Mouse (Mus musculus): ENCODE data around the gene Mpzl2. TPM values are rescaled to one million over a fixed set of nuclear protein-coding genes. Genes with fewer than 3 reads are reported as not detected.

The Mpzl2 gene
- polyA plus RNA-seq, 1 experiment from 2014 or later, result 11.6 TPM

GRCm38 (mm10) chr9:45055082-45055713, 15.6 kb downstream of the Mpzl2 start, which contains the start of gene Mpzl3:
TSS of gene Mpzl3 (plus strand) at chr9:45055186.
- Histone ChIP-seq H3K4me1 (ENCODE audit: control insufficient read depth, insufficient read depth, low read length) (no peaks in the 10 kb centered on the region), H3K9ac (ENCODE audit: low read length) (peak within 1 kb of the TSS; percentile 70), H3K4me2 (ENCODE audit: low read depth, severe bottlenecking) (peak within 1 kb of the TSS; percentile 55), H3K36me3 (ENCODE audit: control insufficient read depth, insufficient read depth, low read length) (no peaks in the 10 kb centered on the region), H3K27ac (replicated peaks; ENCODE audit: low read depth, low read length) (peak within 1 kb of the TSS; percentile 72), H3K4me3 (ENCODE audit: low read depth, low read length) (peak within 1 kb of the TSS; percentile 46), H3K27me3 (ENCODE audit: control insufficient read depth, insufficient read depth, low read length) (no peaks in the 10 kb centered on the region), H3K9me3 (ENCODE audit: control insufficient read depth, low read length) (no peaks in the 10 kb centered on the region)
- ATAC-seq (ENCODE audit: insufficient number of reproducible peaks, low FRiP score, low TSS enrichment, low read depth) (peak; percentile 92), DNase-seq (ENCODE audit: low spot score) (peak; percentile 93)
- WGBS, result under 1% methylated on average over 33 of the region's 33 CpGs

GRCm38 (mm10) chr9:45058304-45058940, 18.8 kb downstream of the Mpzl2 start:
- no peak overlapping the region for H3K9ac ChIP-seq (ENCODE audit: low read length)
- DNase-seq (ENCODE audit: low spot score) (no peak), ATAC-seq (ENCODE audit: insufficient number of reproducible peaks, low FRiP score, low TSS enrichment, low read depth) (no peak)
- H3K27ac ChIP-seq (replicated peaks; ENCODE audit: low read depth, low read length), result no peak overlapping the region
- no peak overlapping the region for H3K4me3 ChIP-seq (ENCODE audit: low read depth, low read length)
- H3K4me1 ChIP-seq (ENCODE audit: control insufficient read depth, insufficient read depth, low read length), result no peaks in the 10 kb centered on the region
- H3K4me2 ChIP-seq (ENCODE audit: low read depth, severe bottlenecking), result no peak overlapping the region
- no peaks in the 10 kb centered on the region for H3K27me3 ChIP-seq (ENCODE audit: control insufficient read depth, insufficient read depth, low read length)
- no peaks in the 10 kb centered on the region for H3K9me3 ChIP-seq (ENCODE audit: control insufficient read depth, low read length)
- WGBS, result 19% methylated on average over 5 of the region's 5 CpGs
- H3K36me3 ChIP-seq (ENCODE audit: control insufficient read depth, insufficient read depth, low read length), result no peaks in the 10 kb centered on the region

GRCm38 (mm10) chr9:45060151-45060550, 20.6 kb downstream of the Mpzl2 start:
- 37% methylated on average over 7 of the region's 7 CpGs for WGBS
- no peak for DNase-seq (ENCODE audit: low spot score)
- H3K4me3 ChIP-seq (ENCODE audit: low read depth, low read length), result no peak overlapping the region
- no peak overlapping the region for H3K27ac ChIP-seq (replicated peaks; ENCODE audit: low read depth, low read length)
- no peak for ATAC-seq (ENCODE audit: insufficient number of reproducible peaks, low FRiP score, low TSS enrichment, low read depth)
- H3K27me3 ChIP-seq (ENCODE audit: control insufficient read depth, insufficient read depth, low read length), result no peaks in the 10 kb centered on the region
- H3K9ac ChIP-seq (ENCODE audit: low read length), result no peak overlapping the region
- no peaks in the 10 kb centered on the region for H3K4me1 ChIP-seq (ENCODE audit: control insufficient read depth, insufficient read depth, low read length)
- H3K4me2 ChIP-seq (ENCODE audit: low read depth, severe bottlenecking), result no peak overlapping the region
- no peaks in the 10 kb centered on the region for H3K36me3 ChIP-seq (ENCODE audit: control insufficient read depth, insufficient read depth, low read length)
- no peaks in the 10 kb centered on the region for H3K9me3 ChIP-seq (ENCODE audit: control insufficient read depth, low read length)

DNA sequence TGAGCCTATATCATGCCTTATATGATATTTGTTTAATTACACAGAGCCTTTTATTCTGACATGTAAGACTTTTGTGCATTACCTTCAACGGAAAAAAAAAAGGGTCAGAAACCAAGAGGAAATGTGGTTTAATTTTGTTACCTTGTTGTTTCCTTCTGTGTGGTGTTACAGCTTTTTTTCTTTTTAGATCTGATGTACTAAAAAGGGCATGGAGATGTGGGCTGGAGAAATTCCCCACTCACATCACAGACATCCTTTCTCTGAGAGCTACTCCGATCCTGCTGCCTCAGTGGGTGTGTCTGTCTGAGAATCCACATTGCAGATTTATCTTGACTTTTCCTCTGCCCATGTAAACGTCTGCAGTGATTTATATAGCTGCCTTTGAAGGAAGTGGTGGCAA, 23.1 kb downstream of the Mpzl2 start:
- Histone ChIP-seq H3K27ac (replicated peaks; ENCODE audit: low read depth, low read length) (no peak overlapping the region), H3K4me2 (ENCODE audit: low read depth, severe bottlenecking) (no peak overlapping the region), H3K4me3 (ENCODE audit: low read depth, low read length) (no peak overlapping the region), H3K9ac (ENCODE audit: low read length) (no peak overlapping the region), H3K4me1 (ENCODE audit: control insufficient read depth, insufficient read depth, low read length) (no peaks in the 10 kb centered on the region), H3K9me3 (ENCODE audit: control insufficient read depth, low read length) (no peaks in the 10 kb centered on the region), H3K27me3 (ENCODE audit: control insufficient read depth, insufficient read depth, low read length) (no peaks in the 10 kb centered on the region), H3K36me3 (ENCODE audit: control insufficient read depth, insufficient read depth, low read length) (no peaks in the 10 kb centered on the region)
- DNase-seq (ENCODE audit: low spot score) (no peak), ATAC-seq (ENCODE audit: insufficient number of reproducible peaks, low FRiP score, low TSS enrichment, low read depth) (no peak)
- WGBS, result 48% methylated on average over 3 of the region's 3 CpGs

DNA sequence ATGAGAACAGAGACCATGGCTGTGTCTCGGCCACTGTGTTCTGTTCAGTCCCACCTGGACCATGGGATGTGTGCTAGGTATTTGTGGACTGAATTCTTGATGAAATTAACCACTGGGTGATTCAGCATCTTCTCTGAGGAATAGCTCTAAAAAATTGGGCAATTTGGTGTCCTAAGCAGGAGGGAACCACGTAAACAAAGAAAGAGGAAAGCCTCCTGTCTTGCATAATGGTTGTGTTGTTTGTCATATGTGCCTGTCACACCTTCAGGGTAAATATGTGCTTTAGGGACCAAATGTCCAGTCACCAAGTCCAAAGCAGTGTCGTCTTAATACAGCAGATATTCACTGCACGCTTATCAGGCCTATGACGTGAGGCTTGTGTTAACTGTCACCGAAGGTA, 24.8 kb downstream of the Mpzl2 start:
- no peak overlapping the region for H3K27ac ChIP-seq (replicated peaks; ENCODE audit: low read depth, low read length)
- H3K36me3 ChIP-seq (ENCODE audit: control insufficient read depth, insufficient read depth, low read length), result no peaks in the 10 kb centered on the region
- ATAC-seq (ENCODE audit: insufficient number of reproducible peaks, low FRiP score, low TSS enrichment, low read depth) (no peak), DNase-seq (ENCODE audit: low spot score) (no peak)
- no peak overlapping the region for H3K9ac ChIP-seq (ENCODE audit: low read length)
- H3K4me3 ChIP-seq (ENCODE audit: low read depth, low read length), result no peak overlapping the region
- 87% methylated on average over 6 of the region's 6 CpGs for WGBS
- no peak overlapping the region for H3K4me2 ChIP-seq (ENCODE audit: low read depth, severe bottlenecking)
- no peaks in the 10 kb centered on the region for H3K9me3 ChIP-seq (ENCODE audit: control insufficient read depth, low read length)
- no peaks in the 10 kb centered on the region for H3K4me1 ChIP-seq (ENCODE audit: control insufficient read depth, insufficient read depth, low read length)
- H3K27me3 ChIP-seq (ENCODE audit: control insufficient read depth, insufficient read depth, low read length), result no peaks in the 10 kb centered on the region

GRCm38 (mm10) chr9:45066735-45067134, 27.1 kb downstream of the Mpzl2 start:
- 84% methylated on average over 4 of the region's 4 CpGs for WGBS
- H3K9me3 ChIP-seq (ENCODE audit: control insufficient read depth, low read length), result no peaks in the 10 kb centered on the region
- H3K36me3 ChIP-seq (ENCODE audit: control insufficient read depth, insufficient read depth, low read length), result no peaks in the 10 kb centered on the region
- H3K27ac ChIP-seq (replicated peaks; ENCODE audit: low read depth, low read length), result no peak overlapping the region
- no peaks in the 10 kb centered on the region for H3K4me1 ChIP-seq (ENCODE audit: control insufficient read depth, insufficient read depth, low read length)
- DNase-seq (ENCODE audit: low spot score), result no peak
- H3K9ac ChIP-seq (ENCODE audit: low read length), result no peak overlapping the region
- H3K27me3 ChIP-seq (ENCODE audit: control insufficient read depth, insufficient read depth, low read length), result no peaks in the 10 kb centered on the region
- no peak for ATAC-seq (ENCODE audit: insufficient number of reproducible peaks, low FRiP score, low TSS enrichment, low read depth)
- H3K4me3 ChIP-seq (ENCODE audit: low read depth, low read length), result no peak overlapping the region
- H3K4me2 ChIP-seq (ENCODE audit: low read depth, severe bottlenecking), result no peak overlapping the region

- Histone ChIP-seq H3K9ac (ENCODE audit: low read length) (no peak overlapping the region), H3K4me1 (ENCODE audit: control insufficient read depth, insufficient read depth, low read length) (no peaks in the 10 kb centered on the region), H3K27ac (replicated peaks; ENCODE audit: low read depth, low read length) (no peak overlapping the region), H3K27me3 (ENCODE audit: control insufficient read depth, insufficient read depth, low read length) (no peaks in the 10 kb centered on the region), H3K4me2 (ENCODE audit: low read depth, severe bottlenecking) (no peak overlapping the region), H3K9me3 (ENCODE audit: control insufficient read depth, low read length) (no peaks in the 10 kb centered on the region), H3K36me3 (ENCODE audit: control insufficient read depth, insufficient read depth, low read length) (no peaks in the 10 kb centered on the region), H3K4me3 (ENCODE audit: low read depth, low read length) (no peak overlapping the region)
- 64% methylated on average over 3 of the region's 3 CpGs for WGBS
- DNase-seq (ENCODE audit: low spot score) (no peak), ATAC-seq (ENCODE audit: insufficient number of reproducible peaks, low FRiP score, low TSS enrichment, low read depth) (no peak)
These were observed 32.2 kb downstream of the Mpzl2 start for GRCm38 (mm10) chr9:45071800-45072199.

GRCm38 (mm10) chr9:45077859-45078258, 38.3 kb downstream of the Mpzl2 start:
- H3K4me3 ChIP-seq (ENCODE audit: low read depth, low read length), result no peak overlapping the region
- WGBS, result 64% methylated on average over 3 of the region's 3 CpGs
- ATAC-seq (ENCODE audit: insufficient number of reproducible peaks, low FRiP score, low TSS enrichment, low read depth), result no peak
- no peaks in the 10 kb centered on the region for H3K27me3 ChIP-seq (ENCODE audit: control insufficient read depth, insufficient read depth, low read length)
- no peaks in the 10 kb centered on the region for H3K9me3 ChIP-seq (ENCODE audit: control insufficient read depth, low read length)
- H3K27ac ChIP-seq (replicated peaks; ENCODE audit: low read depth, low read length), result no peak overlapping the region
- no peaks in the 10 kb centered on the region for H3K4me1 ChIP-seq (ENCODE audit: control insufficient read depth, insufficient read depth, low read length)
- no peak overlapping the region for H3K9ac ChIP-seq (ENCODE audit: low read length)
- H3K36me3 ChIP-seq (ENCODE audit: control insufficient read depth, insufficient read depth, low read length), result no peaks in the 10 kb centered on the region
- no peak for DNase-seq (ENCODE audit: low spot score)
- H3K4me2 ChIP-seq (ENCODE audit: low read depth, severe bottlenecking), result no peak overlapping the region
